Mouse (Mus musculus) cerebellum, adult 2 months (tissue): ENCODE results near the gene Mettl1.

Experiments used
- CTCF ChIP-seq: fragments of 200-500 bp; IDR thresholded peaks from 2 replicates; pipeline ENCODE4 v1.5.1; 2011; ENCODE audit warnings: low read depth, mild to moderate bottlenecking, control low read depth, low read length, moderate library complexity, borderline replicate concordance; ENCODE audit not compliant: insufficient read depth
- POLR2A ChIP-seq: fragments of 200-500 bp; IDR thresholded peaks from 2 replicates; pipeline ENCODE4 v1.6.1; 2011; ENCODE audit warnings: low read length, control low read depth, borderline replicate concordance; ENCODE audit not compliant: insufficient read depth

- no peak for TF ChIP-seq POLR2A
- TF ChIP-seq CTCF: no peak
Measured at GRCm38 (mm10) chr10:127091507-127092396, 50.5 kb downstream of the Mettl1 start.
